Mouse (Mus musculus): ENCODE measurements around the gene Fpr1.

DNA sequence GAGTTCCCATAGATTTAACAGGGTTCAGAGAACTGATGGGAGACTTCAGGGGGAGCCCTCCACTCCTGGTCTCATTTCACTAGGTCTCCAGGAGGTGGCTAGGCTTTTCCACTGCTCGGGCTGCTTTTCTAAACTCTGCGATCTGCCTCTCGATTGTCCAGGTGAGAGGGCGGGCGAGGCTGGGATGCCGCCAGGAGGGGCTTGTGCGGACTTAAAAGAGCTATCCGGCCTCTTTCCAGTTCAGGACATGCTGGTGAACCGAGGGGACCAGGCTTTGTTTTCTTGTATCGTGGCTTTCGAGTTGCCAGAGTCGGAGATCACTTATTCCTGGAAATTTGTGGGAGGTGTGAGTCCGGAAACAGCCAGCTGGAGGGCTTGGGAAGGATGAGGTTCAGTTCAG lies 46.3 kb downstream of the Fpr1 start:
- TF ChIP-seq GATA1 (IDR thresholded peaks at IDR 0.05; ENCODE audit: low read length) (no peak), TAL1 (IDR thresholded peaks at IDR 0.05; ENCODE audit: low read length) (no peak)
